Mouse (Mus musculus) cerebellum, postnatal 36 days (tissue): Measurements from ENCODE around the gene Tma7.

Experiments
- DNase-seq, 2 experiments: peaks; one replicate each; pipeline ENCODE4 v3.0.0; 2021 to 2022; ENCODE audit warnings: mixed read lengths in 2 of 2

Gene Tma7

DNA sequence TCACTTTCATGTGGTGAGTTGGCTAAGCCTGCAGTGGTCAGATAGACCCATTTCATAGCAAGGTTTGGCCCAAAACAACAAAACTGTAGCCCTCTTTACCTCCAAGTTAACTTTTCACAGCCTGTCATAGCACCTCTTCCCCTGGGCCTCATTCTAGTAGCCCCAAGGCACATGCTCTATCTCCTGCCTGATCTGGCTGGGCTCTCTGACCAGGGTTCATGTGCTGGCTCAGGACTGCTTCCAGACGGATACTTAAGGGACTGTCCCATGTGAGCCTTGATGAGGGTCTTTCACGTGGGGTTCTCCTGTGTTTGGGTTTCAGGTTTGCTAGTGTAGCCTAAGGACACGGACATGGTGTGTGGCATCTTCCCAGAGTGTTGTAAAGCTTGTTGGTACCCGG lies 42.7 kb downstream of the Tma7 start:
- no peak for DNase-seq

DNA sequence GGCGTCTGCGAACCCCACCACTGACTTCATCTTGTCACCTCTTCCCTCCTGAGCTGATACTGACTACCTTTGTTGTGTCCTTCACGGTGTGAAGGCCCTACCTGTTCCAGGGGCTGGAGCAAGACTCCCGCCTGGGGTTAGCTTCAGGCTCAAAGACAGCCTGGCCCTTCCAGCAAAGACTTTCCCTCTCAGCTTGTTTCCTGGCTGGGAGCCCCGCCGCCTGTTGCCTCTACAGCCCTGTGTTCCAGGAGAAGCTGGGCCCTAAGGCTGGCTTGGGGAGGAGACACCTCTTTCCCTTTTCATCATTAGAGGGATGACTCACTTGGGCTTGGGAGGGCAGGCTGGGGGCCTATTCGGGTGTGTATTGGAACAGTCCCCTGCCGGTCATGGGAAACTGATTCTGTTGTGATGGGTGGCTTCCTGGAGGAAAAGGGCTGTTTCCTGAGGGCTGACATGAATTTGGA lies 43.5 kb downstream of the Tma7 start:
- DNase-seq = peak; percentile 68 to 70

DNA sequence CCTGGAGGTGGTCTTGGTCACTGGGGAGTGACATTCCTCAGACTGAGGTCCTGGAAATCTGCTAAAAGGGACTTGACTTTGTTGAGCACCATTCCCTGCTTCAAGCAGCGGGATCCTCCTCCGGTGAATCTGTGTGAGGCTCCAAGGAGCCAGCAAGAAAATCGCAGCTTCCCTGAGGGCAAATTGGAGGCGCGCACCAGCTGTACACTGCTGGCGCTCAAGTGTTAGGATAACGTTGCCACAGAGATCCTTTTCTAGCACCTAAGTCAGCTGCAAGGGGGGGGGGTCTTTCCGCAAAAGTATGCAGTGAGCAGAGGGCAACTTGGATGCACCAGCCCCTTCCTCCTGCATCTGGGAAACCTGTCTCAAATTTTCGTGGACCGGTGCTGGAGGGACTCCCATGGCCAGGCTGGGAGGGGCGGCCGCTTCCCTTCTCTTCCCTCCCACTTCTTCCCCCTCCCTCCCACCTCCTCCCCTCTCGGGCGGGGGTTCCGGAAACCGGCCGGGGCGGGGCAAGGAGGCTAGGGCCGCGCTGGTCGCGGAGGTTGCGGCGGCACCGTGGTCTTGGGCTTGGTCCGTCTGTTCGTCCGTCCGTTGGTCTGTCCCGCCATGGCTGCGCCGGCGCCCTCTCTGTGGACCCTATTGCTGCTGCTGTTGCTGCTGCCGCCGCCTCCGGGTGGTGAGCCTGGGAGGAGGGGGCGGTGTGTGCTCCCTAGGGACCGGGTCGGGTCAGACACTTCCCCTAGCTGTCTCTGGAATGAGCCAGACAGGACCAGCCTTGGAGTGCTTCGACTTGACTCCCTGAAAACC lies 44.1 kb downstream of the Tma7 start, which contains the start of gene Shisa5:
Shisa5 (plus strand) TSS at position 480 of the 810 bp plus-strand sequence.
- DNase-seq = peak; percentile 34 to 59

DNA sequence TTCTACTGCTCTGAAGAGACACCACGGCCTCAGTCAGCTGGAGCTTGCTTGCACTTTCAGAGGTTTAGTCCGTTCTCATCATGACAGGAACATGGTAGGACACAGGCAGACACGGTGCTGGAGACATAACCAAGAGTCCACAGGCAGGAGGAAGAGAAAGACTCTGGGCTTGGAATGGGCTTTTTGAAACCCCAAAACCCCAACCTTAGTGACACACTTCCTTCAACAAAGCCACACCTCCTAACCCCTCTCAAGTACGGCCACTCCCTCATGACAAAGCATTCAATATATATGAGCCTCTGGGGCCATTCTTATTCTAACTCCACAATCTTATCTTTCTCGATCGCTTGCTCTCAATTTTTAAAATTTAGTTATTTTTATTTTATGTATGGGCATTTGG lies 50.0 kb downstream of the Tma7 start:
- no peak for DNase-seq

DNA sequence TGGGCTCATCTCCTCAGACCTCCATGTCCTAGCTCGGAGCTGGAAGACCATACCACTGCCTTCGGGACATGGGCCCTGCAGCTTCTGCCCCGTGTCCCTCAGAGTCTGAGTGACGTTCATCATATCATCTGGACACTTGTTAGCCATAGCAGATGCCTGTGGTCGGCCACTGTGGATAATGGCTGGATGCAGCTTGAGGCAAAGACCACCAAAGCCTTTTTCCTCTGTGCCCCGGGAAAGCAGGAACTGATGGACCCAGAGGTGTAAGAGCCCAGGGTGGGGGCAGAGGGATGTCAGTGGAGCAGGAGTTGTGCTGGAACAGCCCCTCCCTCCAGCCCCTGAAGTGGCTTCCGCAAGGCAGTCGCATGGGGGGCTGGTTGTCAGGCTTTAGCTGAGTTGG lies 50.7 kb downstream of the Tma7 start:
- no peak for DNase-seq

DNA sequence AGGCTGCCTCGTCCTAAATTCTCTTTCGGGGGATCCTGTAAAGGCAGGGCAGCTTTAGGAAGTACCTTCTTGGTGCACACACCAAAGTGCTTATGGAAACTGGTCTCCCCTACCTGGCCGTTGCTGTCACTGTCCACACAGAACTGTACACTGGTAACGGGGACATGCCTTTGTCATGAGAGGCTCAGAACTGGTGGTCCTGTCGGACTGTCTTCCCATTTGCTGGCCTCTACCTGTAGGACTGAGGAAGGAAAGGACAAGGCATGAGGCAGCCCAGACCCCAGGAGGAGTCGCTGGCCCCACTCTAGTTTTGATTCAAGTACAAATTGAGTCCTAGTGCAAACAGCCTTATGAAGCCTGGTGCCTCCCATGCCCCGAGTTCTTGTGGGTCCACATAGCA lies 51.4 kb downstream of the Tma7 start:
- DNase-seq = no peak

DNA sequence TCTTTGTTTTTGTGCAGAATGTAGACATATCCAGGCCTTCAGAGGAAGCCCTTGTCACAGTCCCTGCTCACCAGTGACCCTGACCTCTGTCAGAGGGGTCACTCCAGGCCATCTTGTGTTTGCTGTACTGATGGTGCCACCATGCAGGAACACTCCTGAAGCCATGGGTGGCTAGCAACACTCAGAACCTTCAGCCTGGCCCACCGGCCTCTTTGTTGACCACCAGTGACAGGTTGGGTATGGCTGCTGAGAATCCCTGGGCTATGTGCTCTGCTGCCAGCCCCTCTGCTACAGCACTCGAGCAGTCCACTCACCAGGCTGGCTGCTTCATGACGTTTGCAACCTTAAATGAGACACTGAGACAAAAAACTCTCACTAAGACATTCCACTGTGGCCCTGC lies 52.1 kb downstream of the Tma7 start:
- no peak for DNase-seq

DNA sequence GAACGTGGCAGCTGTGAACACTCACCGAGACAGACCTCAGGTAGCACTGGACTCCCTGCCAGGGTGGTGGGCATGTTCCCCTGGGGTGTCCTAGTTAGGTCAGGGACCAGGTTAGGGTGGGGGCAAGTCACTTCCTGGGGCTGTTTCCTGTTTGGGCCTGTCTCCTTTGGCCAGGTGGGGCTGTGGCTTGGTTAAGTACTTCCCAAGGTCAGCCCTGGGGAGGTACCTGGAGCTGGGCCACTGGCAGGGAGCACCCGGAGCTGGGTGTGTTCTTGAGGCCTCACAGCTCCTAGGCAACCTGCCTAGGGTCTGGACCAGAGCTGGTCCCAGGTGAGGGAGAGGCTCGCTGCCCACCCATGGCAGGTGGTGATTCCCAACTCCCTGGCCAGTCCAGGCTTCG lies 53.5 kb downstream of the Tma7 start:
- no peak for DNase-seq

DNA sequence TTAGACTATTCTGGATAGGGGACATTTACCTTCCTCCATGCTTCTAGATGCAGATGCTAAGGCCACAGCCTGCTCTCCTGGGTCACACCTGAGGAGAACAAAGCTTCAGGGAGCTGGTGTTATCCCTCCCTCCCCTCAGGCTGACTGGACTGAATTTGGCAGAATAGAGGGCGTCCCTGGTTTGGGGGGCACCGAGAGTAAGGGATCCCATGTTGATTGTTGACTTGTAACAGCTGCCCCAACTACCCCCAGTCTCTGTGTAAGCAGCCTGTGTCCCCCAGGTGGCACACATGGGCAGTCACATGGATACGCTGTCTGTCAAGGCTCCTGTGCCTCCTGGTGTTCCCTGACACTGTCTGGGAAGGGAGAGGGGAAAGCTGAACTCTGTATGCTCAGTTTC lies 54.0 kb downstream of the Tma7 start:
- no peak for DNase-seq

DNA sequence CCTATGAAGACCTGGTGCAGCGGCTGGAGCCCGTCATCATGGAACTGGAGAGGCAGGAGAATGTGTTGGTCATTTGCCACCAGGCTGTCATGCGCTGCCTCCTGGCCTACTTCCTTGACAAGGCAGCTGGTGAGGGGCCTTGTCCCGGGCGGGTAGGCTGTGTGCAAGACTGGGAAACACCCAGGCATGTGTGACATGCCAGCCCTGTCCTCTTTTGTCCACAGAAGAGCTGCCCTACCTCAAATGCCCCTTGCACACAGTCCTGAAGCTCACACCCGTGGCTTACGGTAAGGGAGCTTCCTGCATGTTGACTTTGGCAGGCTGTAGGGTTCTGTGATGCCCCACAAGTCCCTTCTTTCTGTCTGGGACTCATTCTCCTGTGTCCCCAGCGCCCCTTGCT lies 54.9 kb downstream of the Tma7 start:
- no peak for DNase-seq
